Mouse (Mus musculus) MEL (cell line): ENCODE measurements around the gene Lrrc46. TPM values are rescaled to one million over a fixed set of nuclear protein-coding genes. Genes with fewer than 3 reads are reported as not detected.

Source experiments
- DNase-seq: peaks from one replicate; pipeline ENCODE4 v3.0.0; 2011; ENCODE audit warnings: low read depth, low spot score
- H3K27ac ChIP-seq: 2 replicates; pipeline ENCODE4 v1.5.1; 2012; ENCODE audit warnings: low read depth, mild to moderate bottlenecking, control low read depth, low read length, moderate library complexity; ENCODE audit not compliant: control insufficient read depth
- H3K27me3 ChIP-seq, 2 experiments: fragments of 150-350 bp in 1 of 2; sonication (generic) in 1 of 2; 2 replicates each; pipeline ENCODE4 v1.6.1; 2012; ENCODE audit warnings: low read length in 2 of 2, mild to moderate bottlenecking in 2 of 2, improper control_type of control experiment in 1 of 2, moderate library complexity in 1 of 2; ENCODE audit not compliant: insufficient read depth in 2 of 2, control insufficient read depth in 1 of 2
- H3K36me3 ChIP-seq, 2 experiments: 2 replicates each; pipeline ENCODE4 v1.6.1; 2012 to 2014; ENCODE audit warnings: low read length in 2 of 2, improper control_type of control experiment in 1 of 2, inconsistent platforms in 1 of 2, mild to moderate bottlenecking in 1 of 2; ENCODE audit not compliant: insufficient read depth in 2 of 2, control insufficient read depth in 1 of 2
- H3K4me1 ChIP-seq, 2 experiments: fragments of 150-350 bp in 1 of 2; sonication (generic) in 1 of 2; 2 replicates each; pipeline ENCODE4 v1.6.1; 2012; ENCODE audit warnings: low read length in 2 of 2, improper control_type of control experiment in 1 of 2, mild to moderate bottlenecking in 1 of 2; ENCODE audit not compliant: insufficient read depth in 2 of 2, control insufficient read depth in 1 of 2
- H3K4me3 ChIP-seq, 2 experiments: fragments of 150-350 bp in 1 of 2; sonication (generic) in 1 of 2; 2 replicates each; pipeline ENCODE4 v1.5.1; 2012; ENCODE audit warnings: low read depth in 2 of 2, low read length in 2 of 2, mild to moderate bottlenecking in 2 of 2, moderate library complexity in 2 of 2, control low read depth in 1 of 2, improper control_type of control experiment in 1 of 2; ENCODE audit not compliant: control insufficient read depth in 1 of 2, insufficient read depth in 1 of 2
- H3K79me2 ChIP-seq: 2 replicates; pipeline ENCODE4 v1.6.1; 2012; ENCODE audit warnings: mild to moderate bottlenecking, low read length, moderate library complexity; ENCODE audit not compliant: control insufficient read depth, poor library complexity, insufficient read depth
- H3K9ac ChIP-seq: 2 replicates; pipeline ENCODE4 v1.6.1; 2012; ENCODE audit warnings: low read depth, mild to moderate bottlenecking, control low read depth, low read length, moderate library complexity; ENCODE audit not compliant: control insufficient read depth, poor library complexity, severe bottlenecking
- H3K9me3 ChIP-seq: fragments of 150-350 bp; sonication (generic); replicated peaks from 2 replicates; pipeline ENCODE4 v1.6.1; 2012; ENCODE audit warnings: mild to moderate bottlenecking, low read length, improper control_type of control experiment, moderate library complexity; ENCODE audit not compliant: insufficient read depth
- CHD1 ChIP-seq: IDR thresholded peaks from 2 replicates; pipeline ENCODE4 v1.6.1; 2012; ENCODE audit warnings: low read depth, mild to moderate bottlenecking, inconsistent platforms, low read length, improper control_type of control experiment
- CHD2 ChIP-seq: IDR thresholded peaks from 2 replicates; pipeline ENCODE4 v1.6.1; 2011; ENCODE audit warnings: low read length, improper control_type of control experiment
- CTCF ChIP-seq, 3 experiments: IDR thresholded peaks in 2 of 3; conservative IDR thresholded peaks in 1 of 3; 2 replicates each; pipeline ENCODE4 v1.5.1; 2011 to 2012; ENCODE audit warnings: low read length in 3 of 3, low read depth in 2 of 3, mild to moderate bottlenecking in 2 of 3, improper control_type of control experiment in 1 of 3, inconsistent platforms in 1 of 3, mixed read lengths in 1 of 3, moderate library complexity in 1 of 3; ENCODE audit not compliant: control insufficient read depth in 1 of 3, insufficient read depth in 1 of 3, poor library complexity in 1 of 3, severe bottlenecking in 1 of 3
- HCFC1 ChIP-seq: IDR thresholded peaks from 2 replicates; pipeline ENCODE4 v1.6.1; 2012; ENCODE audit warnings: low read depth, mild to moderate bottlenecking, inconsistent platforms, low read length, improper control_type of control experiment, moderate library complexity
- JUND ChIP-seq: IDR thresholded peaks from 2 replicates; pipeline ENCODE4 v1.6.1; 2011; ENCODE audit warnings: low read depth, mild to moderate bottlenecking, improper control_type of control experiment, low read length
- MYB ChIP-seq: IDR thresholded peaks from 2 replicates; pipeline ENCODE4 v1.6.1; 2011; ENCODE audit warnings: mild to moderate bottlenecking, low read depth, low read length, improper control_type of control experiment
- NELFE ChIP-seq: IDR thresholded peaks from 2 replicates; pipeline ENCODE4 v1.6.1; 2011; ENCODE audit warnings: low read depth, low read length, improper control_type of control experiment
- POLR2A ChIP-seq, 2 experiments: IDR thresholded peaks; 2 replicates each; pipeline ENCODE4 v1.6.1; 2011 to 2012; ENCODE audit warnings: low read length in 2 of 2, mild to moderate bottlenecking in 2 of 2, control low read depth in 1 of 2, improper control_type of control experiment in 1 of 2, low read depth in 1 of 2, moderate library complexity in 1 of 2; ENCODE audit not compliant: control insufficient read depth in 1 of 2, insufficient read depth in 1 of 2, poor library complexity in 1 of 2
- POLR2AphosphoS2 ChIP-seq: IDR thresholded peaks from 2 replicates; pipeline ENCODE4 v1.6.1; 2011; ENCODE audit warnings: low read length, improper control_type of control experiment
- RAD21 ChIP-seq: IDR thresholded peaks from 2 replicates; pipeline ENCODE4 v1.6.1; 2011; ENCODE audit warnings: mild to moderate bottlenecking, low read depth, low read length, improper control_type of control experiment
- RCOR1 ChIP-seq: IDR thresholded peaks from 2 replicates; pipeline ENCODE4 v1.6.1; 2012; ENCODE audit warnings: low read depth, mild to moderate bottlenecking, inconsistent platforms, low read length, improper control_type of control experiment
- TAL1 ChIP-seq: IDR thresholded peaks from 2 replicates; pipeline ENCODE4 v1.6.1; 2012; ENCODE audit warnings: mild to moderate bottlenecking, inconsistent platforms, low read length, moderate library complexity, mixed read lengths
- UBTF ChIP-seq: IDR thresholded peaks from 2 replicates; pipeline ENCODE4 v1.6.1; 2012; ENCODE audit warnings: low read depth, mild to moderate bottlenecking, inconsistent platforms, low read length, improper control_type of control experiment, moderate library complexity, borderline replicate concordance; ENCODE audit not compliant: insufficient read depth
- USF1 ChIP-seq: IDR thresholded peaks from 2 replicates; pipeline ENCODE4 v1.6.1; 2014; ENCODE audit warnings: low read depth, mild to moderate bottlenecking, inconsistent platforms, low read length, improper control_type of control experiment, moderate library complexity
- ZC3H11A ChIP-seq: IDR thresholded peaks from 2 replicates; pipeline ENCODE4 v1.6.1; 2012; ENCODE audit warnings: low read depth, mild to moderate bottlenecking, inconsistent platforms, low read length, improper control_type of control experiment
- ZKSCAN1 ChIP-seq: IDR thresholded peaks from 2 replicates; pipeline ENCODE4 v1.6.1; 2012; ENCODE audit warnings: low read depth, mild to moderate bottlenecking, inconsistent platforms, low read length, improper control_type of control experiment, moderate library complexity
- ZMIZ1 ChIP-seq: IDR thresholded peaks from 2 replicates; pipeline ENCODE4 v1.6.1; 2012; ENCODE audit warnings: low read depth, mild to moderate bottlenecking, inconsistent platforms, low read length, improper control_type of control experiment, moderate library complexity
- polyA plus RNA-seq, 2 experiments: library from polyadenylated mRNA; stranded (reverse) in 1 of 2; unstranded in 1 of 2; fragments of >175 nt in 1 of 2; fragments of >200 nt in 1 of 2; gene quantifications; 2 replicates each; pipeline versions ENCODE4 v1.2.1 to v1.2.4; 2012; ENCODE audit warnings: low replicate concordance in 2 of 2, low read depth in 1 of 2; ENCODE audit not compliant: insufficient read length in 2 of 2, insufficient read depth in 1 of 2, missing spikeins in 1 of 2
- total RNA-seq: library from RNA; depleted of rRNA; stranded (reverse); fragments of 300-350 nt; gene quantifications from 2 replicates; pipeline ENCODE4 v1.2.3, GENCODE M21; 2012

The Lrrc46 gene
- total and polyA plus RNA-seq, 3 experiments: 0.19 to 0.75 TPM; not detected in 1

DNA sequence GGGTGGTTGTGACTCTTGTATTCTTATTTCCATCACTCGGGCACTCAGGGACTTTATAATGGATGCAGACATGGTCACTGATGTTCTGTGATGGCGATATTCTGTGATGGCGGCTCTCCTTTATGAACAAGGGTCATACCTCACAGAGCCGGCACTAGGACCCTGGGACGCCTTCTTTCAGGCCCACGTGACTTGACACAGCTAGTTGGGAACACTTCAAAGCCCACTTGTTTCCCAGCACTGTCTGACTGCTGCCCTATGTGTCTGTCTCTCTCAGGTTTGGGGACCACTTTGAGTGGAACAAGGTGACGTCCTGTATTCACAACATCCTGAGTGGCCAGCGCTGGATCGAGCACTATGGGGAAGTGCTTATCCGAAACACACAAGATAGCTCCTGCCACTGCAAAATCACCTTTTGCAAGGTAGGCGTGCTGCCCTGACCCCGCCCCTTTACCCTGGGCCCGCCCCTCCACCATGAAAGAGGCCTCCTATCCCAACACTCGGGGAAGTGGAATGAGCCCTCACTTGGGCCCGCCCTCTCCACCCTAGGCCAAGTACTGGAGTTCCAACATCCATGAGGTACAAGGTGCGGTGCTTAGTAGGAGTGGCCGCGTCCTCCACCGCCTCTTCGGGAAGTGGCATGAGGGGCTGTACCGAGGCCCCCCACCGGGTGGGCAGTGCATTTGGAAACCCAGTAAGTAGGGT, 25.6 kb upstream of the Lrrc46 start:
- Histone ChIP-seq H3K36me3 (no peaks in the 10 kb centered on the region; a peak in 2 of 4 replicates), H3K9ac (no peak overlapping the region), H3K27ac (no peak overlapping the region), H3K79me2 (no peaks in the 10 kb centered on the region), H3K4me3 (no peak overlapping the region), H3K27me3 (no peaks in the 10 kb centered on the region), H3K9me3 (no peaks in the 10 kb centered on the region), H3K4me1 (no peaks in the 10 kb centered on the region)
- no peak for TF ChIP-seq USF1
- TF ChIP-seq TAL1: no peak
- TF ChIP-seq UBTF: no peak
- TF ChIP-seq CHD1: no peak
- DNase-seq: no peak

DNA sequence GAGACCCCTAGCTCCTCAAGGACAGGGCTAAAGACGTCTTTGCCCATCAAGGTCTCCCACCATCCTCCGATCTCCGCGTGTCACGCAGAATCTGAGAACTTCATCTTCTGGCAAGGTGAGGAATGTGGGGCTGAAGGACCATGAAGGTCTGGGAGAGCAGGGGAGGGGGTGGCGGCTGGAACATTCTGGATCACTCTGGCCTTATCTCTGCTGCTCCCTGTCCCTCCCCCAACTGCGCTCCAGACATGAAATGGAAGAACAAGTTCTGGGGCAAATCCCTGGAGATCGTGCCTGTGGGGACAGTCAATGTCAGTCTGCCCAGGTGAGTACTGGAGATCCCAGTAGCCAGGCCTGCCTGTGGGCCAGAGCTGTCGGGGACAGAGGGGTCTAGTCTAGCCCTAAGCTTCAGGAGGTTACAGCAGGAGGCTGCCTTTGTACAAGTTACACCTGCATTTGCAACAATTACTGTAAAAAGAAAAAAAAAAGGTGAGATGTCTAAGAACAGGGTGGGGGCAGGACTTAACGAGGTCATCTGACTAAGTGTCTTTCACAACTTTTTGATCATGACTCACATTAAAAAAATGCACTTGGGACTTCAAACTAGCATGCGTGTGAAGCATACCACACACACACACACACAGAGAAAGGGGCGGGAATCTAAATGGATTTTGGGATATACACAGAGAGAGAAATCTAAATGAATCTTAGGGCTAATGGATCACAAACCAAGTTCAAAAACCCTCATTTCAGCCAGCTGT, 24.5 kb upstream of the Lrrc46 start:
- no peaks in the 10 kb centered on the region for H3K9me3 ChIP-seq
- H3K36me3 ChIP-seq: no peaks in the 10 kb centered on the region; a peak in 2 of 4 replicates
- TF ChIP-seq NELFE (no peak), RAD21 (no peak), ZC3H11A (no peak), POLR2A (IDR thresholded peaks at IDR 0.05; ENCODE audit: control insufficient read depth in 1 of 2, insufficient read depth in 1 of 2, low read depth in 1 of 2, low read length in 2 of 2, poor library complexity in 1 of 2) (no peak), CHD2 (no peak), UBTF (no peak), POLR2AphosphoS2 (no peak), ZMIZ1 (no peak), HCFC1 (no peak), ZKSCAN1 (no peak), RCOR1 (no peak), CTCF (IDR thresholded peaks at IDR 0.05 in 2 of 3, conservative IDR thresholded peaks at IDR 0.05 in 1 of 3; ENCODE audit: control insufficient read depth in 1 of 3, insufficient read depth in 1 of 3, low read depth in 2 of 3, low read length in 3 of 3, poor library complexity in 1 of 3, severe bottlenecking in 1 of 3) (no peak), TAL1 (no peak), MYB (no peak), JUND (no peak)

More for the DNA sequence above, 24.5 kb upstream of the Lrrc46 start:
- Histone ChIP-seq H3K4me1 (no peaks in the 10 kb centered on the region), H3K79me2 (no peaks in the 10 kb centered on the region), H3K4me3 (no peak overlapping the region), H3K9ac (no peak overlapping the region), H3K27ac (no peak overlapping the region), H3K27me3 (no peaks in the 10 kb centered on the region)
- DNase-seq: no peak
